Mouse (Mus musculus): ENCODE results near the gene Ppfia3.

Ppfia3 gene

DNA sequence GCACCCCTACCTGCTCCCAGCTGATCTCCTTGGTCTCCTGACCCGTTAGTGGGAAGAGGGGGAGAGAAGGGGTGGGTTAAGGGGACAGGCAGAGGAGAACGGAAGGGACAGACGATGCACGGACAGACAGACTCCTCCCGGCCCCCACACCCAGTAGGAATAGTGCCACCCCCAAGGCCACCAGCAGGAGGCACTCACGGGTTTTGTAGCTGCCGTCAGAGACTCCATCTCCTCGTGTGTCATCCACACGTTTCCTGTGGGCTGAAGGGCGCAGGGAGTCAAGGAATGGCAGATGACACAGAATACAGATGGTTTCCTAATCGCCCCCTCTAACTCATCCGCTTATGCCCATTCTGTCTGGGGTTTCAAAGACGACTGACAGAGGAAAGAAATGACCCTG lies 23.3 kb downstream of the Ppfia3 start:
- DNase-seq (ENCODE audit: low spot score): no peak

DNA sequence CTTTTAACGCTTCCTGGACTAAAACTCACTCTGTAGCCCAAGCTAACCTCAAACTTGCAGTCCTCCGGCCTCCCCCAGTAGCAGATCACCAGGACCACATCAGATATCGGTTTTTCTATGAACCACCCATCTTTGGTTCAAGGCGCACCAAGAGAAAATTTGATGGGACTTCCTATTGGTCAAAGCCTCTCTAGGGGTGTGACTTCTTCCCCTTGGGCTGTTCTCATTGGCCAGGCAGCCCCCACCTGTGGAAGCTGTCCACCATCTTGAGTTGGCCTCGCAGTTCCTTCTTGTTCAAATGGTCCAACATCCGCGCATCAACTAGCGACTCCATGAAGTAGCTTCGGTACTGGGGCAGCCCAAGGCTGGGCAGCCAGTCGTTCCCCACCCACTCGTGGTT lies 24.7 kb downstream of the Ppfia3 start:
- DNase-seq (ENCODE audit: low spot score): no peak

DNA sequence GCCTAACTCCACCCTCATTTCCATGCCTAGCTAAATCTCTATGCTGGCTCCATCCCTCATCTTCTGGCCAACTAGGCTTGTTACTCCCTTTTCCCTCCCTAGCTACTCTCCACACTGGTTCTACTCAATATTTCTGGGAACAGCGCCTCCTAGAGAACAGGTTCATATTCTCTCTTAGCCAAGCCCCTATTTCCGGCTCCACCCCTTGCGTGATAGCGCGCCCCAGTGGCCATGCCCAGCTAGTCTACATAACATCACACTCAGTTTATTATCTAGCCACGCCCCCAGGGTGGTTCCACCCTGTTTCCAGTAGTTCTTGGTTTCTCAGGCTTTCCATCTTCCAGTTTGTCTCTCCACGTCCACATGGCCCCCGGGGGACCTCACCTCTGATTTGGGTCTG lies 25.5 kb downstream of the Ppfia3 start:
- peak; percentile 76 for DNase-seq (ENCODE audit: low spot score)

DNA sequence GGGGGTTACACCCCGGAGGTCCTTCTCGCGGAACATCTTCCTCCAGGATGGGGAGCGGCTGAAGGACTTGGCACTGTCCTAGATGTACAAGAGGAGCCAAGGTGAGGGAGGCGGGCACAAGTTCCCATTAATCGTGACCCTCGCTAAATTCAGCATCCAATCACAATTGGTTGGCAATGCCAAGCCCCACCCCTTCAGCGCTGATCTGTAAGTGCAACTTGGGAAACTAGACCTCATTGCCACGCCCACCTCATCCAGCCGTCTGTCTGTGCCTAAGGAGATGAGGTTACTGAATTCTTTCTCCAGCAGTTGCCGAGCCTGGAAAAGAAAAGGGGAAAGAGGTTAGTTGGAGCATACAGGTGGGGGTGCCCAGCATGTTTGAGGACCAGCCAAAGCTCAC lies 26.1 kb downstream of the Ppfia3 start:
- peak; percentile 37 for DNase-seq (ENCODE audit: low spot score)

DNA sequence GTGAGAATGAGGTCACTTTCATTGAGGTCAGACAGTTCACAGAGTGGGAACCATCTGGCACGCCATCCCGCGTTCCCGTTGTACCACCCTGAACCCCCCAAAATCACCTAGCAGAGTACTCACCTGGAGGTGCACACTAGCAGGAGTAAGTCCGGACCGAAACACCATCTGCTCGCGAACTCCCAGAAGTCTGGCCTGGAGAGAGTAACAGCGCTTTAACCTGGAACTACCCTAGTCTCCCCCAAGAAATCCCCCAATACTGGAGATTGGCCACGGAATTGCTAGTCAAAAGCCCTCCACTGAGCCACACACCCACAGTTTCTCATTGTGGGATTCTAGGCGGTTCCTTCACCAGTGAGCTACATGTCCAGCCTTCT lies 26.8 kb downstream of the Ppfia3 start:
- no peak for DNase-seq (ENCODE audit: low spot score)

DNA sequence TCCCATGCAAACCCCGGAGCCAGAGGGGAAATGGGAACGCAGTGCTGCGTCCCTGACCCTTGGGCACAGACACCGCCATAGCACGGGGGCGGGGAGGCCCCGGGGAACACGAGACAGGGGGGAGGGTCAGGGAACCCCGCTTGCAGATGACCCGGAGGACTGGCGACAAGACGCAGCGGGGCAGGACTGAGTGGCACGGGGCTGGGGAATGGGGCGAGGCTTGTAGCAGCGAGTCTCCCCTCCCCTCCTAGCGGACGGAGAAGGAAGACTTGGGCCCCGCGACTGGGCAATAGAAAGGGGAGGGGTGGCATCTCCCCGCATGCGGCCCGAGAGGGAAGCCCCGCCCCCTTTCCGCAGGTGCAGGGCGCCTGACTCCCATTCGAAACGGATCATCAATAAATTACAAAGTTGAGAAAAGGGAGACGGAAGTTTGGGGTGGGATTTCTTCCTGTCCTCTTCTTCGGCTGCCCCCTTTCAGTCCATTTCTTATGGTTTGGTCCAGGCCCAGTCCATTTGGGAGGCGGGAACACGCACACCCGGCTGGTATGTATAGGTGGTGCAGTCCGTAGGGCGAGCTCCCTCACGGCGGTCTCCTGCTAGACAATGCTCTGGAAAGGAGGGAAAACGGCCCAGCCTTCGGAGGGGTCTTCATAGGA lies 27.3 kb downstream of the Ppfia3 start:
- peak; percentile 62 for DNase-seq (ENCODE audit: low spot score)

DNA sequence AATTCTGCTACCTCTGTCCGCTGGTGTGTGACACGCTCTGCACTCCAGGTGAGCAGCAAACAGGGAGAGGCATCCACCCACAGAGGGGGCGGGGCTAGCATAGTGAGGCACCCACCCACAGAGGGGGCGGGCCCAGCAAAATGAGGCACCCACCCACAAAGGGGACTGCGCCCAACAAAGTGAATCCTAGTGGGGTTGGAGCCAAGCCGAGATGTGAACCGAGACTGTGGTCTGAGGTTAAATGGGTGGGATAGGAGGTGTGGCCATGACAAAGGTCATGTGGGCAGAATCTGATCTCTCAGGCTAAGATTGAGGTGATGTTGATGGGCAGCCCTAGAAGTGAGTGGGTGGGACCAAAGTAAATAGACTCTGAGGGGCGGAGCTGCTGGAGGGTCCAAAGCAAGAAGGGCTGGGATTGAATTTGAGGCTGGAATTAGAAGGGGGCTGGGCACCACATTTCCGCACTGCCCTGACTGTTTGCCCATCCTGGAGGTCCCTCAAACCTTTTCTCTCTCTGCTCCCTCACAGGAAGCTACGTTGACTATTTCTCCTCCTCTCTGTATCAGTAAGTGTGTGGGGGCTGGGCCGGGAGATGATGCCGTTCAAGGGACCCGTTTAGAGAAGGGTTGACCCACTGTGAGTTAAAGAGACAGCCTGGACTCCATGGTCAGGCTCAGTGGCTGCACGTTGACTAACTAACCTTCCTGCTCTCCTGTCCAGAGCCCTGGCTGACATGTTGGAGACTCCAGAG lies 28.5 kb downstream of the Ppfia3 start:
- no peak for DNase-seq (ENCODE audit: low spot score)

DNA sequence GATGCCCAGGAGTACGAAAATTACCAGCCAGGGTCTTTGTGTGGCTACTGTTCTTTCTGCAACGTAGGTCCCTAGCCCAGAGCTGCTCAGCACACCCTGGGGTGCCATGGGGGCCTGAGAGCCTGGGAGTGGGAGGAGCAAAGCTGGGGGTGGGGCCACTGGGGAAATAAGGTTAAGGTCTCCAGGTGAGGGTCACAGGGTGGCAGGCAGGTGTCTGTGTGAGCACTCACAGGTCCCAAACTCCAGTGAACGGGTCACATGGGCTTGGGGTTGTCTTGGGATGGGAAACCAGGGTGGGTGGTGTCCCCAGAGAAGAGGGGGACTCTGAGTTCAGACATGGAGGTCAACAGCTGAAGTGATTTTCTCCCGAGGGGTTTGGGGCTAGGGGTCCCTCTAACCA lies 29.4 kb downstream of the Ppfia3 start:
- DNase-seq (ENCODE audit: low spot score): no peak

DNA sequence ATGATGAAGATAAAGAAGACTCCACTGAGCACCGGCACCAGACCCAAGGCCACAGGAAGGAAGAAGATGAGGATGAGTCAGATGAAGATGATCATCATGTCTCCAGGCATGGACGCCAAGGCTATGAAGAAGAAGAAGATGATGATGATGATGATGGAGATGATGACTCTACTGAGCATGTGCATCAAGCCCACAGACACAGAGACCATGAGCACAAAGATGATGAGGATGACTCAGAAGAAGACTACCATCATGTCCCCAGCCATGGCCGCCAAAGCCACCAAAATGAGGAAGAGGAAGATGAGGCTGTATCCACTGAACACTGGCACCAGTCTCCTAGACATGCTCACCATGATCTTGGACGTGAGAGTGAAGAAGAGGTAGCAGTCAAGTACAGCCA lies 30.5 kb downstream of the Ppfia3 start:
- no peak for DNase-seq (ENCODE audit: low spot score)

DNA sequence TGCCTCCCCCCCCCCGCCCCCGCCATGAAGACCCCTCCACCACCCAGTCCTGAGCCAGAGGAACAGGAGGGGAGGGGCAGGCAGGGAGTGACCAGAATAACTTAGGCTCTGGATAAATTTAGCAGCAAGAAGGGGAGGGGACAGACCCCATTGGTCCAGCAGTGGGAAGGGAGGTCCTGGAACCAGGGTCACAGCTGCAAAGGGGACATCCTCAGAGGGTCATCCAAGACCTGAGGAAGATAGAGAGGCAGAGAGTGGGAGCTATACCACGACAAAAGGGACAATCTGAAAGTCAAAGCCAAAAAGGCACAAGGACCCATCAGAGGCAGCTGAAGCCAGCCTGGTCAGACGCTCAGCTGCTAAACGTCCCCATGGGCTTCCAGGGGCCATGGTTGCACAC lies 31.8 kb downstream of the Ppfia3 start, which contains the start of gene Hrc:
Hrc (plus strand) TSS at position 235 of the 400 bp plus-strand sequence.
- DNase-seq (ENCODE audit: low spot score): no peak

DNA sequence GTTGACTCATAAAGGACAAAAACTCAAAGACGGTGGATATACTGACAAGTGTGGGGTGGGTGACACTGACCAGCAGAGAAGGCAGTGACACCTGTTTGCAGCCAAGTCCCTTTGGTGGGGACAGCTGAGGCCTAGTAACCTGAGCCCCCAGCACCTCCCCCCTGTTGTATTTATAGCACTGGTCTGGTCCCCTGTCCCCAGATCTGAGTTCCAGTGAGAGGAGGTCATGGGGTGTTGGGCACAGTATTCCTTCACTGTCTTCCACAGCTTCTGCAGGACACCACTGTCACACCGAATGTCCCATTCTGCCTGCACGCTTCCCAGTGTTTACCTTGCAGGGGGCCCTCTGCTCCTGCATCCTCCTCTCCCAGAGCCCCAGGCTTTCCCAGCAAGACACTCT lies 32.2 kb downstream of the Ppfia3 start:
- DNase-seq (ENCODE audit: low spot score): no peak

DNA sequence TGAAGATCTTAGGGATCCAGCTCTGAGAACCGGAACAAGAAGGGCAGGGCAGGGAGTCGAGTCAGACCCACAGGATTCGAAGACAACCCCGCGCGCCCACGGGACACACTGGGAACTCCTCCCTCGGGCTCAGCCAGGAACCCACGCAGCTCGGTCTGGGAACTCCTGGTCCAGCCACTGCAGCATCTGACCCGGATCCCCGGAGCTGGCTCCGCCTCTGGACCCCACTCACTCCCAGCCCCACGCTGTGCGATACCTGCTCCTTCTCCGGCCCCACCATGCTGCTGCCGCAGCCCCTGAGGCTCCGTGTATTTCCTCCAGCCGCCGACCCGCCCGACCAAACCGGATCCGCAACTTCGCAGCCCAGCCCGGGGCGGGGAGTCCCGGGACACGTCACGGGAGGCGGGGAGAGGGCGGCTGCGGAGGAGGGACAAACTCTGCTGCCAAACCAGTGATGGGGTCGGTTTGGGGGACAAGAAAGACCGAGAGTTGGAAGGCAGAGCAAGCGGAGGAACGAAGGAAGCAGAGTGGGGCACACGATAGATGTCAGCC lies 33.3 kb downstream of the Ppfia3 start, which contains the start of gene Trpm4:
Trpm4 (minus strand) TSS at position 350 of the 552 bp plus-strand sequence.
- DNase-seq (ENCODE audit: low spot score): peak; percentile 90

DNA sequence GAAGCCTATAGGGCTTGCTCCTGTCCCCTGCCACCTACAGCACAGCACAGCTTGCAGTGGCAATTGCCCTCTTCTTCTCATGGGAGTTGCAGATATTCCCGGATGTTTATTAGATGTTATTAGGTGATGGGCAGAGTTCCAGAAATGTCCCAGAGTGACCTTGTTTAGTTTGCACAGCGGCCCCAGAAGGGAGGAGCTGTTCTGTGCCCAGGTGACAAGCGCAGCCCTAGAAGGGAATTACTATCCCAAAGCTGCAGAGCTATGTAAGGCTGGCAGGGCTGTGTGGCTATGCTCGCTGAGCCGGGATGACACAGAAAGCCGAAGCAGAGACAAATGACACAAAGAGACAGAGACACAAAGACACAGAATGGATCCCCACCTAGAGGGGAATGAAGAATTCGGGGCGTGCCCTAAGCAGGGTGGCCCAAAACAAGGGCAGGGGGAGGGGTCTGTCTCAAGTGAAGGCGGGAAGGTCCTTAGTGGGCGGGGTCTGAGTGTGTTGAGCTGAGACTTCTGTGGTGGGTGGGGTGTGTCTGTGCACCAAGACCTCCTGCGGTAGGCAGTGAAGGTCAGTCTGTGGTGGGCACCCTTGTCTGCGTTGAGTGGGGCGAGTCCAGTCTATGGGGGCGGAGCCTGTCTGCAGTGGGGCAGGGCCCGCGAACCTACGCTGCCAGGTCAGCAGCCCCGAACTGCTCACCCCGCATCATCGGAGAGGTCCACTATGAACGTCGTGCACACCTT lies 34.0 kb downstream of the Ppfia3 start:
- DNase-seq (ENCODE audit: low spot score): no peak

DNA sequence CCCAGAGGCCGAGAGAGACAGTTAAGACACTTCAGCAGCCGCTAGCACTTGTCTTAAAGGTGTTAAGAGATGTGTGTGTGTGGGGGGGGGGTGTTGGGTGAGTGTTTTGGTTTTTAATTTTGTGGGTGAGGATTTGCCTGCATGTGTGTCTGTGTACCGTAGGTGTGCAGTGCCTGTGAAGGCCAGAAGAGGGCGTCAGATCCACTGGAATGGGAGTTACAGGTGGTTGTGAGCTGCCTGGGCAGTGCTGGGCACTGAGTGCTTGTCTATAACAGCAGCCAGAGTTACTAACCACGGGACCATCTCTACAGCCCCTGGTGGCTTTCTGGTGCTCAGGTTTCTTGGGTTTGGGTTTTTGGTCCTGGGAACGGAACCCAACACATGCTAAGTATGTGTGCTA lies 35.3 kb downstream of the Ppfia3 start:
- DNase-seq (ENCODE audit: low spot score): no peak

DNA sequence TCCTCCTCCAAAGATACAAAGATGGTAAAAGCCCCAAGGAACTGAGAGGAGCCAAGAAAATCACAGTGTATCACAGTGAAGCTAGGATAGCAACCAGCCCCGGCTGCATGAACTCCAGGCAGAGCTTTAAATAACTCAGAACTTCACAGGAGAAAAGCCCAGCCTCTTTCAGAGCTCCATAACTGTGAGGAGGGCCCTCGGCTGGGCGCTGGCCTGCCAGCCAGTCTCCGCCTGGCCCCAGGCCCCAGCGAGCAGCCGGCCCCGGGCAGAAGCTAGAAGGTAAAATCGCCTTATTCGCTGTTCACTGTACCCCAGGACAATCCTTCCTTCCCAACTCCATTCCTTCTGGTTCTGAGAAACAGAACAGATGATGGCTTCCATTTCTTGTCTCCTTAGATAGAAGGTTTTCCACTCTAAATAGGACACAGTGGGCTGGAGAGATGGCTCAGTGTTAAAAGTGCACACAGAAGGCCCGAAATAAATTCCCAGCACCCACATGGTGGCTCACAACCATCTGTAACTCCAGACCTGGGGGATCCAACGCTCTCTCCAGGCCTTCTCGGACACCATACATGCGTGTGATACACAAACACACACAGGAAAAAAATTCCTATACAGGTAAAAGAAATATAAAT lies 37.9 kb downstream of the Ppfia3 start:
- DNase-seq (ENCODE audit: low spot score): no peak

DNA sequence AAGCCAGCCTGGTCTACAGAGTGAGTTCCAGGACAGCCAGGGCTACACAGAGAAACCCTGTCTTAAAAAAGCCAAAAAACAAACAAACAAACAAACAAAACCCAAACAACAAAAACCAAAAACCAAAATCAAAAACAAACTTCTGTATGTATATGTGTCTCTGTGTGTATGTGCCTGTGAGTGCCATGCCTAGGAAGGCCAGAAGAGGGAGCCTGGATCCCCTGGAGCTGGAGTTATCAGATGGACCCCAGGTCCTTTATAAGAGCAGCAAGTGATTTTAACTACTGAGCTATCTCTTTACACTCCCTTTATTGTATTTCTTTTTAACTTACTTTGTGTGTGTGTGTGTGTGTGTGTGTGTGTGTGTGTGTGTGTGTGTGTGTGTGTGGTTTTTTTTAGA lies 41.0 kb downstream of the Ppfia3 start:
- DNase-seq (ENCODE audit: low spot score): no peak

DNA sequence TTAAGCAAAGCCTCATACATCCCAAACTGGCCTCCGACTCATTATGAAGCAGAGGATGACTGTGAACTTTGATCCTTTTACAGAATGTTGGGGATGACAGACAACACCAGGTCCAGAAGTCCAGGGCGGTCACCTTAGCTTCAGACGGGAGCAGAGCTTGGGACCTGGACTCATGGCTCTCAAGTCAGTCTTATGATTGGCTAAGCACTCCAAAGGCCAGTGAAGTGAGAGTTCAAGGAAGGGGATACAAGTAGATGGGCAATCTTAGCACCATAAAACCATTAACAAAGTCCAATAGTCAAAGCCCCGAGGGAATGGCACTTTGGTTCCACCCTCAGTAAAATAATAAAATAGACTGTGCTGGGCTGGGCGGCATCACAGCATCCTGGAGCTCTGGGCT lies 43.8 kb downstream of the Ppfia3 start:
- no peak for DNase-seq (ENCODE audit: low spot score)

DNA sequence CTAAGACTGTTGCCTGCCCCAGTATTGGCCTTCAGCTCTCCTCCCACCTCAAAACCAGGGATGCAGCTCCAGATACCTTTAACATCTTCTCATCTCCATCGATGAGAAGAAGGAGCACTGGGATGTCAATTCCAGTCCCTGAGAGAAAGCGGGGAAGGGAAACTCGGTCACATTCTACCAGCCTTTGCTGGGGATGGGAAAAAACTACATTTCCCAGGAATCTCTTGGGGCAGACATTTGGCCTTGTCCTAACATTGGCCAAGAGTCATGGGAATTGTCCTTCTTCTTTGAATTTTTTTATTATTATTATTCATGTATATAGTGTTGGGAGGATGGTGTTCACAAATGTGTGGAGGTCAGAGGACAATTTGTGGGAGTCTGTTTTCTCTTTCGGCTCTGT lies 44.6 kb downstream of the Ppfia3 start:
- DNase-seq (ENCODE audit: low spot score): no peak

DNA sequence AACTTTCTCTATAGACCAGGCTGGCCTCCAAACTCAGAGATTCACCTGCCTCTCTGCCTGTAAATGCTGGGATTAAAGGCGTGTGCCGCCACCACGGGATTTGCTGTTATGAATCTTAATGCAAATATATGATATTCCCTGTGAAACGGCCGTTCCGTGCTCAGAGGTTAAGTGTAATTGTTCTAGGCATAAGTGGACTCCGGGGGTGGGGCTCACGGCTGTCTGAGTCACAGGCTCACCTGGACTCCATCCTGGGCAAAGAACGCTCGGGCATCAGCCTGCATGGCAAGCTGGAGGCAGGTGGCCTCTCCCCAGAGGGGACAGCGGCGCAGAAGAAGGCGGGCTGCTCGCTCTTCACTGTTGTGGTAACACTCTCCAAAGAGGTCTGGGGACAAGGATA lies 50.3 kb downstream of the Ppfia3 start:
- no peak for DNase-seq (ENCODE audit: low spot score)

DNA sequence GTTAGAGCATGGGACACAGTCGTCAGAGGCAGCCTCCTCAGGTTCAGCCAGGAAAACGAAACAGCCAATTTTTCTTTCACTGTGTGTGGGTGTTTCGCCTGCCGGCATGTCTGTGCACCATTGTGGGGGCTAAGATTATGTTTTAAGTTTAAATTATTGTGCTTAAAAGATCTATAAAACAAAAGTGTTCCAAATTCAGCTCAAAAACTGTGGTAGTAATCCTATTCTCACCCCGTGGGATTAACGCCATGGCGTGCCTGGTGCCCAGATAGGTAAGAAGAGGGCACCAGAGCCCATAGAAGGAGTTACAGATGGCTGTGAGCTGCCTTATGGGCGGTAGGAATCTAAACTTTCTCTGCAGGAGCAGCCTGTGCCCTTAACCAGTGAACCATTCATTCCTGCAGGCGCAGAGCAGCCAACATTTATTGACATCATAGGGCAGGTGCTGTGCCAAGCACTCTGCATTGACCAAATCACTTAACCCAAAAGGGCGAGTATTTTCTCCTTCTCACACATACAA lies 51.6 kb downstream of the Ppfia3 start:
- no peak for DNase-seq (ENCODE audit: low spot score)

DNA sequence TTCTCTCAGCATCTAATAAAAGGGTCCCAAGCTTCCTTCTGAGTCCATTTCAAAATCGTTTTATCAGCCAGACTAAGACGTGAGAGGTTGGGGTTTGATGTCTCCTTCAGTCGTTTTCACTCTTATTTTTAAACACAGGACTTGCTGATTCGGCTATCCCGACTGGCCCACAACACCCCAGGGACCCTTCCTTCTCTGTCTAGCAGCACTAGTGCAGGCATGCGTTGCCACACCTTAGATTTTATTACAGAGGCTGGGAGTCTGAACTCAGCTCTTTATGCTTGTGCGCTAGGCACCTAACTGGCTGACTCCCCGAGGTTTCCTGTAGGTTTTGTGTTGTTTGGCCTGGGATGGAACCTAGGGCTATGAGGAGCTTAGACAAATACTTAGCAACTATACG lies 53.3 kb downstream of the Ppfia3 start:
- DNase-seq (ENCODE audit: low spot score): no peak

Measured in ovary, postnatal 14 days (tissue).